Mouse (Mus musculus): ENCODE measurements around the gene Srxn1.
"Not testable (repeated sequence)": the region's sequence is repeated elsewhere in the genome, so short reads cannot be mapped to it uniquely, and the experiment has no call there.

Gene Srxn1

DNA sequence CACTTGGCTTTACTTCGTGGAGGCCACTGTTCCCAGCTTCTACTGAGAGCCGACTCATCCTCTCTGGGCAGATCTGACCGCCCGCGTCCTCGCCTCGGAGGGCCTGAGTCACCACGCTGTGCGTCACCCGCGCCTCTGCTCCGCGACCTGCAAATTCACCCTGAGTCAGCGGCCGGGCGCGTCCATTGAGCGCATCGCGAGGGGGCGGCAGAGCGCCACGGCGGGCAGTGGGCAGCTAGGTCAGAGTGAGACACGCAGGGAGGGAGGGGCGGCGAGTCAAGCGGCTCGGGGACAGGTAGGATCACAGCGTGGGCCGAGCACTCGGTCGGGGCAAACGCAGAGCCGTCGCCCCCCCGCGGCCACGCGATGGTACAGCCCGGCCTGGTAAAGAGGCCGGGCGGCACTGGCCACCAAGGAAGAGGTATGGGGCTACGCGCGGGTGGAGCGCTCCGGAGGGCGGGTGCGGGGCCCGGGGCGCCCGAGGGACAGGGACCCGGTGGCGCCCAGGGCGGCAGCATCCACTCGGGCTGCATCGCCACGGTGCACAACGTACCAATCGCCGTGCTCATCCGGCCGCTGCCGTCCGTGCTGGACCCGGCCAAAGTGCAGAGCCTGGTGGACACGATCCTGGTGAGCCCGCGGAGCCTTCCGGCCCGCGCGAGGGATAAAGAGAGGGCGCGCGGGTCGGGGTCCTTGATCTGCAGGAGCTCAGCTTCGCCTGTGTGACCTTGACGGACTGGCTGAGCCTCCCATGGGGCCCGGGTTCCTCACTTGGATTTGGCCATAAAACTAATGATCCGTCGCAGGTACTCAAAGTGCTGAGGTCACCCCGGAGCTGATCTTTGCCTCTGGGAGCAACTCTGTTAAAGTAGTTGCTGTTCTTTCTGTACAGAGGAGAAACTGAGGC lies at the start of gene Srxn1:
TSS of gene Srxn1 (plus strand) at position 199 of the 907 bp plus-strand sequence.
- peak; percentile 97 for DNase-seq (ENCODE audit: inconsistent ontology term)

GRCm38 (mm10) chr2:152056368-152057251 lies 48.7 kb upstream of the Srxn1 start:
- peak; percentile 10 for DNase-seq (ENCODE audit: inconsistent ontology term)

GRCm38 (mm10) chr2:152057252-152057563 lies 48.1 kb upstream of the Srxn1 start:
- no peak for DNase-seq (ENCODE audit: inconsistent ontology term)

- DNase-seq (ENCODE audit: inconsistent ontology term) = not testable (repeated sequence)
Observed at GRCm38 (mm10) chr2:152062817-152063216, 42.5 kb upstream of the Srxn1 start.

GRCm38 (mm10) chr2:152068660-152069433 lies 36.5 kb upstream of the Srxn1 start:
- no peak for DNase-seq (ENCODE audit: inconsistent ontology term)

- DNase-seq (ENCODE audit: inconsistent ontology term) = no peak
Observed at GRCm38 (mm10) chr2:152069434-152069786, 35.9 kb upstream of the Srxn1 start.

- DNase-seq (ENCODE audit: inconsistent ontology term) = no peak
Observed at GRCm38 (mm10) chr2:152069941-152070340, 35.4 kb upstream of the Srxn1 start.

- DNase-seq (ENCODE audit: inconsistent ontology term) = no peak
Observed at GRCm38 (mm10) chr2:152074521-152074920, 30.8 kb upstream of the Srxn1 start.

DNA sequence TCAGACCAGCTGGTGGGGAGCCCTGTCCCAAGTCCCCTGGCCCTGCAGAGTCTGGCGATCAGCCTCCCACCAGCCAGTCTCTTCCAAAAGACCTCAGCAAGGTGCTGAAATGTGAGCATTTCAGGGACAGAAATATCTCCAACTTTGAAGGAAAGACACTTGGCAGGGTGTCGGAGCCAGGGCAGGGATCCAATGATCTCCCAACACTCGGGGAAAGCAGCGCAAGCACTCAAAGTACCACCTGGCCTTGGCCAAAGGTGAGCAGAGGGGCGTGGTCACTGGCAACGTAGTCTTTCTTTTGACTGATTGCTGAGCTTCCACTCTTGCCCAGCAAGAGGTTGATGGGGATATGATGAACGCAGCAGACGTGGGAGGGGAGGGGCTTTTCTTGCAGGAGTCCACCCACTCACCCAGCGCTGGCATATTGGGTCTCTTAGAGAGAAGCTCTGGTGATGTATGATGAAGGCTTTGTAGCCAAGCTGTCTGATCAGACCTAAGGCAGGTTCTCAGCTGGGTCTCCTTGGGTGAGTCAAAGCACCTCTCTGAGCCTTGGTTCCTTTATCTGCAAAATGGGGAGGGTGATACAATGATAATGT lies 29.9 kb upstream of the Srxn1 start:
- no peak for DNase-seq (ENCODE audit: inconsistent ontology term)

DNA sequence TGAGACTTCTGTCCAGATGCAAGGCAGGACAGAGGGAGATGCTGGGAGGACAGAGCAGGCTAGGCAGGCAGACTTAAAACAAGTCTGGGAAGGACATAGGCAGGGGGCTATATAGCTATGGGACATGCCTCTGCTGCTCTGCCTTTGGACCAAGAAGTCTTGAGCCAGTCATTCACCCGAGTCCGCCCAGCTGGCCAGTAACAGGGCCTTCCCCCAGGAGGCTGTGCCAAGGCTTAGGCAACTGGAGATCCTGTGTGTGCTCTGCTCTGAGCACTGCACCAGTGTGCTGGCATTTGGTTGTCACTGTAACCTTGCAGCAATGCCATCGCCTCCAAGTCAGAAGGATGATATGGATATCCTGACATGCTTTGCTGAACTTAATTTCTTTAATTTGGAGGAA lies 28.0 kb upstream of the Srxn1 start:
- DNase-seq (ENCODE audit: inconsistent ontology term) = no peak

- no peak for DNase-seq (ENCODE audit: inconsistent ontology term)
Observed at GRCm38 (mm10) chr2:152080685-152081541, 24.4 kb upstream of the Srxn1 start, which contains the start of gene Scrt2. Scrt2 (plus strand) TSS chr2:152081529.

DNA sequence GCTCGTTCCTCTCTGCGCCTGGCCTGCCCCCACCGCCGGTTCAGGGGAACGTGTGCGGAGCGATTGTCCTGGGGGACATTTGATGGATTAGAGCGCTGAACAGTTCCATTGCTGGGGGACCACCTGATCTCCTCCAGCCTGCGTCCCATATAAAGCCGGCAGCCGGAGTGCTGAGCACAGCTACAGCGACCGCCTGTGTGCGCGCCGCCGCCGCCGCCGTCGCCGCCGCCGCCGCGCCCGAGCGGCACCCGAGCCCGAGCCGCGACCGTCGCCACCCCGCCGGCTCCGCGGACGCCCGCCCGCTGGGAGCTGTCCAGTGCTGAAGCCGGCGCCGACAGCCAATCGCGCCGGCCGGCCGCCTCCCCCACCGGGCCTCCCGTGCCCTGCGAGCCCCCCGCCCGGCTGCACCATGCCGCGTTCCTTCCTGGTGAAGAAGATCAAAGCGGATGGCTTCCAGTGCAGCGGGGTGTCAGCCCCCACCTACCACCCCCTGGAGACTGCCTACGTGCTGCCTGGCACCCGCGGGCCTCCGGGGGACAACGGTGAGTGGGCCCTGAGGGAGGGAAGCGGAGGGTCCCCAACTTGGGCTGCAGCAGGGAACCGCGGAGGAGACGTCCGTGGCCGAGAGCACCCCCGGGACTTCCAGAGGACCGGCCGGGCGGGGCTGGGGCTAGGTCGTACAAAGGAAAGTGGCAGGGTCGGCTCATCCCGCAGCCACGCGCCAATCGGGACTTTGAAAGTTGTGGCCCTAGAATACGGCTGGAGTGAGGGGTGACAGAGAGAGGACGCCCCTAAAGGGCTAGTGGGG lies 23.5 kb upstream of the Srxn1 start:
- DNase-seq (ENCODE audit: inconsistent ontology term) = peak; percentile 85

DNA sequence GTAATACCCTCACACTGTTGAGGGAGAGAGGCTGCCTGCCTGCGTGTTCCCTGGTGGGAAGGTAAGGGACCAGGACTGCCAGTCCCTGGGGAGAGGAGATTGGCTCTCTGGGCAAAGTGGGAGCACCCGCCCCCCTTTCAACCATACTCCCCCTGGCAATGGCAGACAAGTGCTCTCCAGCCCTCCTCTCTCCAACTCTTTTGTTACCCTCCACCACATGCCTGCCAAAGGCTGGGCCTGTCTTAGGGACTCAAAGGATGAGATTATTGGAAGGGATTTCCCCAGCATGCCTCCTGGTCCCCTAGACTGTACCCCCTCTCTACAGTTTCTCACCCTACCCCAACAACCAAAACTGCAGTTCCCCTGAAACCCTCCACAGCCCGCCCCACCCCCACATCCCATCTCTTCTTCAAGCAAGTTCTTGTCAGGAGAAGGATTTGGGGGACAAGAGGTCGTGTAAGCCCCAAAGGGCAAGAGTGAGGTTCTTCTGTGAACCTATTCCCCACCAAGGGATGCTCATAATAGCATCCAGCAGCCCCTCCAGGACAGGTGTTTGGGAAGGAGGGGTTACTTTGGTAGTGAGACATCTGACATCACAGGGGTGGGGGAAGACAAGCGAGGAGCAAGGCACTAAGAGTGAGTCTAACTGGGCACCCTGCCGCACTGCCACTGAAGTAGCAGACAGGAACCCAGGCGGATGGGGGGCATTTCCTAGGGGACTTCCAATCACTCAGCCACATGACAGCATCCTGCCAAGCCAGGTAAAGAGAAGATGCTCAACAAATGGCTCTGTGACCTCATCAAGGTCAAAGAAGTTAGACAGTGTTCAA lies 22.6 kb upstream of the Srxn1 start:
- DNase-seq (ENCODE audit: inconsistent ontology term) = no peak

GRCm38 (mm10) chr2:152083411-152083810 lies 21.9 kb upstream of the Srxn1 start:
- DNase-seq (ENCODE audit: inconsistent ontology term) = no peak

DNA sequence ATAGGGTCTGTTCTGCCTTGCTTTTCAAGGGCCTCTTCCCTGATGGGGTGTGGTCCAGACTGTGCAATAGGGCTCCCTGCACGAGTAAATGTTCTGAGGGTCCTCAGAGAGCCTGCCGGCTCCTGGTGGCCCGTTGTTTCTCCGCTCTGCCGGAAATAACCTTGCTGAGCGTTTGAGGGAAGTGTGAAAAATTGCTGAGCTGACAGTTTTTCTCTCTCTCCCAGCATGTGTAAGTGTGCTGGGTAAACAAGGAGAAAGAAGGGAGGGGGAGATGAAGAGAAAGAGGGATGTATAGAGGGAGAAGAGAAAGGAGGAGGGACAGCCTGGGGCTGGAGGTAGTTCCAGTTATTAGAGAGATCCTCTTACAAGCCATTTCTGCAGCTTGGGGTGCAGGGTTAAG lies 21.0 kb upstream of the Srxn1 start:
- DNase-seq (ENCODE audit: inconsistent ontology term) = no peak

DNA sequence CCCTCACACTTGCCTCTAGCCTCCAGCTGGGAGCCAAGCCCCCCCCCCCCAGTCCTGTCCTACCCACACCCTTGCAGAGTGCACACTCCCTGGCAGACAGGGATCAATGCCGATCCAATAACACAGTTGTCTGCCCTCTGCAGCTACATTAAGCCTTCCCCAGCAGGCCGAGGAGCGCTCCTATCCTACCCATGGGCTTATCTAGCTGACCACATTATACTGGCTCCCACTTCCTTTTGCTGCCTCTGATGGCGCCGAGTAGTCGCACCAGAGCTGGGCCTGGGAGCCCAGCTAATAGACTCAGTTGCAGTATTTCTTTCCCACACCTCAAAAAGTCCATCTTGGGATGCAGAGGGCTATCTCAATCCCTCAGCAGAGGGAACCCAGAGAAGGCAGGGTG lies 19.9 kb upstream of the Srxn1 start:
- no peak for DNase-seq (ENCODE audit: inconsistent ontology term)

DNA sequence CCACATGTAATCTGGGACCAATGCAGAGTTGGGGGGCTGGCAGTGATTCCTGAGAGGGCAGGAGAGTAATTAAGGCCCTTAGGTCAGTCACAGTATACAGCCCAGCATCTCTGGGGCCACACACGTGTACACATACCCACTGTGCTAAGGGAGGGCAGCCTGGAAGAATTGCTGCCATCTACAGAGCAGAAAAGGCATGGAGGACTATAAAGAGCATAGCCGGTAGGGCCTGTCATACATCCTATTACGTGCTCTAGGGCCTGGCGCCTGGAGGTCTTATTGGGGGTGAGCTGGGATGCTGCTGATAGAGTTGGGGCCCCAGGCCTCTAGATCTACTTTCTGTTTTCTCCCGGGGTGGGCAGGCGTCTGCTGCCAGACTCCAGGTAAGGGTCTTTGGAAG lies 18.9 kb upstream of the Srxn1 start:
- DNase-seq (ENCODE audit: inconsistent ontology term) = no peak

GRCm38 (mm10) chr2:152087111-152087510 lies 18.2 kb upstream of the Srxn1 start:
- DNase-seq (ENCODE audit: inconsistent ontology term) = no peak

GRCm38 (mm10) chr2:152089078-152089477 lies 16.2 kb upstream of the Srxn1 start:
- DNase-seq (ENCODE audit: inconsistent ontology term) = peak; percentile 30

Data from Muller cell, postnatal 12 days (primary cell).